Mouse (Mus musculus) hindbrain, embryonic 11.5 days (tissue): ENCODE data around the gene Olfr1420. TPM values are rescaled to one million over a fixed set of nuclear protein-coding genes. Genes with fewer than 3 reads are reported as not detected.
"Not testable (repeated sequence)": the region's sequence is repeated elsewhere in the genome, so short reads cannot be mapped to it uniquely, and the experiment has no call there.

Experiments
- ATAC-seq: fragments of 200-750 bp; cut with Nextera tagmentation; 2 replicates; pipeline ENCODE4 v1.8.0; 2017; ENCODE audit warnings: mild to moderate bottlenecking, moderate TSS enrichment, moderate library complexity; ENCODE audit not compliant: low FRiP score
- DNase-seq: peaks from one replicate; pipeline ENCODE4 v3.0.0-alpha.2; 2015; ENCODE audit warnings: low spot score
- H3K27ac ChIP-seq: fragments of 300-500 bp; sonication (generic); 2 replicates; pipeline ENCODE4 v1.5.1; 2014; ENCODE audit warnings: mild to moderate bottlenecking, low read depth, low read length
- H3K27me3 ChIP-seq: fragments of 300-500 bp; sonication (generic); 2 replicates; pipeline ENCODE4 v1.6.1; 2014; ENCODE audit warnings: mild to moderate bottlenecking, low read length, moderate library complexity, mixed read lengths; ENCODE audit not compliant: control insufficient read depth, insufficient read depth
- H3K36me3 ChIP-seq: fragments of 300-500 bp; sonication (generic); 2 replicates; pipeline ENCODE4 v1.6.1; 2014; ENCODE audit warnings: mild to moderate bottlenecking, low read length, moderate library complexity, mixed read lengths; ENCODE audit not compliant: control insufficient read depth, insufficient read depth
- H3K4me1 ChIP-seq: fragments of 300-500 bp; sonication (generic); replicated peaks from 2 replicates; pipeline ENCODE4 v1.6.1; 2014; ENCODE audit warnings: low read length, mixed read lengths; ENCODE audit not compliant: control insufficient read depth, insufficient read depth
- H3K4me2 ChIP-seq: fragments of 300-500 bp; sonication (generic); replicated peaks from 2 replicates; pipeline ENCODE4 v1.6.1; 2014; ENCODE audit warnings: mild to moderate bottlenecking, low read depth, low read length
- H3K4me3 ChIP-seq: fragments of 300-500 bp; sonication (generic); 2 replicates; pipeline ENCODE4 v1.5.1; 2014; ENCODE audit warnings: low read depth, low read length
- H3K9ac ChIP-seq: fragments of 300-500 bp; sonication (generic); 2 replicates; pipeline ENCODE4 v1.6.1; 2014; ENCODE audit warnings: low read depth, low read length
- H3K9me3 ChIP-seq: fragments of 300-500 bp; sonication (generic); 2 replicates; pipeline ENCODE4 v1.6.1; 2016; ENCODE audit warnings: low read length; ENCODE audit not compliant: control insufficient read depth
- WGBS: fragments of 180-500 bp; shearing (Covaris S2); extraction: QIAGEN DNeasy Blood & Tissue Kit; methylation state at CpG from one replicate; pipeline ENCODE4 v1.1.7; 2014; 5-methylcytosine and 5-hydroxymethylcytosine counted together
- polyA plus RNA-seq: library from polyadenylated mRNA; unstranded; fragments of >200 nt; fragmentation: Nextera tagmentation; extraction: Ambion mirVana; gene quantifications from 2 replicates; pipeline ENCODE4 v1.2.1, GENCODE M21; 2014

The Olfr1420 gene
- polyA plus RNA-seq, 1 experiment from 2014 or later = 0.15 TPM

DNA sequence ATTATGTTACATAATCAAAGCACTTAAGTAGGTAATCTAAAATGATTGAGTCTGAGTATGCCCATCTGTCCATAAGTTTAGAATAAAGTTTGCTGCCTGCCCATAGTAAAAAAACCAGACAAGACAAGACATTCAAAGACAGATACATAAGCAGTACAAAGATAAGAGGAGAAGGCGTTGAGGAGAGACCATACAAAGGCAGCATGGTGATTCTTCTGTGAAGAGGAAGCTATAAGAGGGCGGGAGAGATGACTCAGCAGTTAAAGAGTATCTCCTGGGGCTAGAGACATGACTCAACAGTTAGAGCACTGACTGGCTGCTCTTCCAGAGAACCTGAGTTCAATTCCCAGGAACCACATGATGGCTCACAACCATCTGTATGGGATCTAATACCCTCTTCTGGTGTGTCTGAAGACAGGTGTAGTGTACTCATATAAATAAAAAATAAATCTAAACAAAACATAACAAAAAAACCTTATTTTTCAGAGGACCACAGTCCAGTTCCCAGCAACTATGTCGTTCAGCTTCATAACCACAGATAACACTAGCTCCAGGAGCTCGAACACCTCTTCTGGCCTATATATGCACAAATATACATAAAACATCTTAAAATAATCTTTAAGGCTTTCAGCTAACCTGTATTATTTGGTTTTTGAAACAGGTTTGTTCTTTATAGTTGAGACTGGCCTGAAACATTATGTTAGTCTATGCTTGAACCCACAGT lies 41.8 kb downstream of the Olfr1420 start:
- WGBS = 95% methylated on average over 4 of the region's 4 CpGs
- H3K27ac ChIP-seq = no peak overlapping the region
- H3K4me1 ChIP-seq = no peaks in the 10 kb centered on the region
- H3K4me2 ChIP-seq = no peak overlapping the region
- H3K27me3 ChIP-seq = no peaks in the 10 kb centered on the region
- H3K36me3 ChIP-seq = peaks cover 20% of the 10 kb centered on the region
- H3K4me3 ChIP-seq = no peak overlapping the region
- no peak for ATAC-seq
- DNase-seq = no peak
- no peak overlapping the region for H3K9ac ChIP-seq
- no peaks in the 10 kb centered on the region for H3K9me3 ChIP-seq

DNA sequence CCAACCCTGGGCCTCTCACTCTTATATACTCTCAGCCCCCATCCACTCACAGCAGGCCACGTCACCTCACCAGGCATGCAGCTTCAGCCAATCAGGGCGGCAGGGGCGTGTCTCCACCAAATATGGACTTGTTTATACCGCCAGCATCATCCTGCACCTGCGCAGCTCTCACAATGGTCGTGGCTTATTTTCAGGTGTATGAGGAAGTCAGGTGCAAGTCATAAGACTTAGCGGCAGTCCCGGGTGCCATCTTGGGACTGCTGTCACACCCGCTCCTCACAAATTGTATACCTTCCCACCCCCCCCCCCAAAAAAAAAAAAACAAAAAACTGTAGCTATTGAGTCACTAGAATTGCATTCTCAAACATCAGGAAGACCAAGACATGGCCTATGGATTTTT lies 60.1 kb downstream of the Olfr1420 start:
- not testable (repeated sequence) for H3K4me3 ChIP-seq, H3K9ac ChIP-seq, H3K36me3 ChIP-seq, DNase-seq, ATAC-seq, H3K4me1 ChIP-seq, H3K27ac ChIP-seq, H3K9me3 ChIP-seq, H3K4me2 ChIP-seq, H3K27me3 ChIP-seq
- 97% methylated on average over 8 of the region's 9 CpGs for WGBS

Other genes with a start within 250 kb of the Olfr1420 start
- 0.36 TPM in 1 of 2 replicates, not detected in the other for gene Ms4a3, start 245.7 kb upstream of the Olfr1420 start, polyA plus RNA-seq
- not detected in 2 replicates for gene Oosp2, start 226.0 kb upstream of the Olfr1420 start, polyA plus RNA-seq
- gene Oosp1, start 195.4 kb upstream of the Olfr1420 start, polyA plus RNA-seq = not detected in 2 replicates
- not detected in 2 replicates for gene Oosp3, start 189.5 kb upstream of the Olfr1420 start, polyA plus RNA-seq
- not detected in 2 replicates for gene Gif, start 139.0 kb upstream of the Olfr1420 start, polyA plus RNA-seq
- gene Mrpl16, start 116.2 kb upstream of the Olfr1420 start, polyA plus RNA-seq = 49.2 and 50.8 TPM in 2 replicates
- gene Stx3, start 67.2 kb upstream of the Olfr1420 start, polyA plus RNA-seq = 6.7 and 8.1 TPM in 2 replicates
- 0.12 TPM in 1 of 2 replicates, not detected in the other for gene Olfr1417, start 47.3 kb upstream of the Olfr1420 start, polyA plus RNA-seq
- gene Olfr1418, start 25.5 kb upstream of the Olfr1420 start, polyA plus RNA-seq = not detected in 2 replicates
- not detected in 2 replicates for gene Olfr1419, start 11.5 kb upstream of the Olfr1420 start, polyA plus RNA-seq
- gene Patl1, start 25.8 kb downstream of the Olfr1420 start, polyA plus RNA-seq = 26.5 and 29.2 TPM in 2 replicates
- gene Osbp, start 79.4 kb downstream of the Olfr1420 start, polyA plus RNA-seq = 7.5 and 8.3 TPM in 2 replicates
- not detected in 2 replicates for gene Olfr1423, start 154.8 kb downstream of the Olfr1420 start, polyA plus RNA-seq
- gene Olfr1424, start 176.1 kb downstream of the Olfr1420 start, polyA plus RNA-seq = not detected in 2 replicates
- not detected in 2 replicates for gene Olfr1425, start 191.2 kb downstream of the Olfr1420 start, polyA plus RNA-seq
- gene Olfr1426, start 205.4 kb downstream of the Olfr1420 start, polyA plus RNA-seq = not detected in 2 replicates
- gene Olfr1427, start 216.8 kb downstream of the Olfr1420 start, polyA plus RNA-seq = not detected in 2 replicates
- gene Olfr1428, start 229.3 kb downstream of the Olfr1420 start, polyA plus RNA-seq = not detected in 2 replicates
- not detected in 2 replicates for gene Olfr76, start 236.6 kb downstream of the Olfr1420 start, polyA plus RNA-seq